Mouse (Mus musculus): Measurements from ENCODE around the gene Pla2g16. TPM values are rescaled to one million over a fixed set of nuclear protein-coding genes. Genes with fewer than 3 reads are reported as not detected.

Pla2g16 gene
- polyA plus RNA-seq, 1 experiment from 2014 or later = 3.0 TPM

- 70% methylated on average over 3 of the region's 3 CpGs for WGBS
- no peaks in the 10 kb centered on the region for H3K27me3 ChIP-seq (replicated peaks)
- H3K4me3 ChIP-seq = no peak overlapping the region
- H3K27ac ChIP-seq = no peak overlapping the region
- no peaks in the 10 kb centered on the region for H3K36me3 ChIP-seq (replicated peaks)
- H3K4me2 ChIP-seq = no peak overlapping the region
- H3K9me3 ChIP-seq = no peaks in the 10 kb centered on the region
- ATAC-seq (replicated peaks) = no peak
- no peak overlapping the region for H3K9ac ChIP-seq
- no peaks in the 10 kb centered on the region for H3K4me1 ChIP-seq
These were observed 11.1 kb downstream of the Pla2g16 start for GRCm38 (mm10) chr19:7568364-7568763.

- Histone ChIP-seq H3K27me3 (replicated peaks) (no peaks in the 10 kb centered on the region), H3K4me2 (no peak overlapping the region), H3K9me3 (no peaks in the 10 kb centered on the region), H3K27ac (no peak overlapping the region), H3K36me3 (replicated peaks) (no peaks in the 10 kb centered on the region), H3K4me3 (no peak overlapping the region), H3K4me1 (no peaks in the 10 kb centered on the region), H3K9ac (no peak overlapping the region)
- WGBS = 82% methylated on average over 5 of the region's 5 CpGs
- no peak for ATAC-seq (replicated peaks)
These were observed 12.4 kb downstream of the Pla2g16 start for GRCm38 (mm10) chr19:7569650-7570049.

DNA sequence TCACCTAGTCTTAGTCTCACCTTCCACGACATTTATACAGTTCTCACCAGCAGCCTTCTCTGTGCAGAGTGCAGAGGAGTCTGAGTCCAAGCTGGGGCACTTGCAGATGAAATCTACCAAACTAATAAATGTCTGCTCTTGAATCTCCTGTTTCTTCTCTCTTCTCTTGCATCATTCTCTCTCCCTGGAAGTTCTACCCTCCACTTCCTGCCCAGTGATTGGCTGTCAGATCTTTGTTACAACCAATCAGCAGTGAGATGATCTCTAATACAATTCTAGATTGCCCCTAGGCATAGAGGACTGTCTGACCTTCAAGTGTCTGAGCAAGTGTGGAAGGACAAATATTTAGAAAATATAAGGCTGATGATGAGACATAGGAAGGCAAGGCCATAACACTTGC is 18.9 kb downstream of the Pla2g16 start:
- no peak overlapping the region for H3K4me2 ChIP-seq
- ATAC-seq (replicated peaks) = no peak
- WGBS = 85% methylated on average over 1 of the region's 1 CpGs
- no peaks in the 10 kb centered on the region for H3K4me1 ChIP-seq
- H3K27me3 ChIP-seq (replicated peaks) = no peaks in the 10 kb centered on the region
- no peaks in the 10 kb centered on the region for H3K36me3 ChIP-seq (replicated peaks)
- no peak overlapping the region for H3K27ac ChIP-seq
- H3K9ac ChIP-seq = no peak overlapping the region
- H3K4me3 ChIP-seq = no peak overlapping the region
- H3K9me3 ChIP-seq = no peaks in the 10 kb centered on the region

DNA sequence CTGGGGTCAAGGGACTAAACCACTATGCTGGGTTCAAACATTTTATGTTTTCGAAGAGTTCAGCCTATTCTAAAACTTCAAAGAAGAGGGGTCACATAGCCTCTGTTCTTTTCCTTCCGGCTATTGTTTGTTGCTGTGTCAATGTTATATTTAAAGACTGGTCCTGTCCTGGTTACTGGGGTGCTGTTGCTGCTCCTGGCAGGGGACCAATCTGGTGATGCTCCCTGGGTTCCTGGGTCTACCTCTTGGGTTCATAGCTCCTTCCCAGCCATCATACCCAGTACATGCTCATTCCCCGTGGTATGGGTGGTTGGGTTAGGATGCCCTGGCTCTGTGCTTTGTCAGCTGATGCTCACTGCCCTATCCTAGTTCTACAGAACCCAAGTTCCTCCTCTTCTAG is 20.5 kb downstream of the Pla2g16 start:
- H3K9me3 ChIP-seq = no peaks in the 10 kb centered on the region
- no peaks in the 10 kb centered on the region for H3K27me3 ChIP-seq (replicated peaks)
- H3K9ac ChIP-seq = no peak overlapping the region
- WGBS = 83% methylated on average over 3 of the region's 3 CpGs
- H3K36me3 ChIP-seq (replicated peaks) = no peaks in the 10 kb centered on the region
- H3K4me2 ChIP-seq = no peak overlapping the region
- H3K4me1 ChIP-seq = no peaks in the 10 kb centered on the region
- ATAC-seq (replicated peaks) = no peak
- H3K27ac ChIP-seq = no peak overlapping the region
- H3K4me3 ChIP-seq = no peak overlapping the region

DNA sequence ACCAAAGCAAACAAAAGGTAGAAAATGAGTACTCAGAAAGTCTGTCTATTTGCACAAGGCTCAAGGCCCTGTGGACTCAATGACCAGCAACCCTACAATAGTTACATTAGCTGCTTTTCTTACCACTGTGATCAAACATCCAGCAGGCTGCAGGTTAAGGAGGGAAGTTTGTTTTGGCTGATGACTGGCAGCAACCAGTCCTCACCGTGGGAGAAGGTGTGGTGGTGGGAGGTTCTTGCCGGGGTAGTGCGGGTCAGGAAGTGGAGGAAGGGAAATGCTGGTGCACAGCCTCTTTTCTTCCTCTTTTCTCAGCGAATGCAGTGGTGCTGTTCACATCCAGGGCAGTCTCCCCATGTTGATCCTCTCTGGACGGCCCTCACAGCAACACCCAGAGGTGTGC is 23.8 kb downstream of the Pla2g16 start:
- Histone ChIP-seq H3K4me2 (no peak overlapping the region), H3K9ac (no peak overlapping the region), H3K27me3 (replicated peaks) (no peaks in the 10 kb centered on the region), H3K4me1 (no peaks in the 10 kb centered on the region), H3K36me3 (replicated peaks) (no peaks in the 10 kb centered on the region), H3K27ac (no peak overlapping the region), H3K9me3 (no peaks in the 10 kb centered on the region), H3K4me3 (no peak overlapping the region)
- 75% methylated on average over 5 of the region's 5 CpGs for WGBS
- ATAC-seq (replicated peaks) = no peak

DNA sequence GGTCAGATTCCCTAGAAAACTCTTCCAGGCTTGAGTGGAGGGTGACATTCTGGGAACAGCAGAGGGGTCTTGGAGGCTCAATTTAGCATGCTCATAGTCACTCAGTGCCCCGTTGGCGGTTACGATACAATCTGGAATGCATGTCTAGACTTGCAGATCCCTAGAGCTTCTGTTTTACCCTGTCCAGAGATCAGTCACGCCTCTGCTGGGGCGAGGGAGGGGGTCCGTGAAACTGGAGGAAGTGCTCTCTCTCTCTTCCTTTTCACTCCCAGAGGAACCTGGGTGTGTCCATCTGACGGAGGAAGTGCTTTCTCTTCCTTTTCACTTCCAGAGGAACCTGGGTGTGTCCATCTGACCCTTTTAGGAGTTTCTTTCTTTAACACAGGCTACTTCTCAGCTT is 25.8 kb downstream of the Pla2g16 start:
- WGBS = 59% methylated on average over 7 of the region's 7 CpGs
- Histone ChIP-seq H3K4me3 (no peak overlapping the region), H3K36me3 (replicated peaks) (no peaks in the 10 kb centered on the region), H3K27me3 (replicated peaks) (no peaks in the 10 kb centered on the region), H3K4me2 (no peak overlapping the region), H3K4me1 (no peaks in the 10 kb centered on the region), H3K9ac (no peak overlapping the region), H3K9me3 (no peaks in the 10 kb centered on the region), H3K27ac (no peak overlapping the region)
- no peak for ATAC-seq (replicated peaks)

DNA sequence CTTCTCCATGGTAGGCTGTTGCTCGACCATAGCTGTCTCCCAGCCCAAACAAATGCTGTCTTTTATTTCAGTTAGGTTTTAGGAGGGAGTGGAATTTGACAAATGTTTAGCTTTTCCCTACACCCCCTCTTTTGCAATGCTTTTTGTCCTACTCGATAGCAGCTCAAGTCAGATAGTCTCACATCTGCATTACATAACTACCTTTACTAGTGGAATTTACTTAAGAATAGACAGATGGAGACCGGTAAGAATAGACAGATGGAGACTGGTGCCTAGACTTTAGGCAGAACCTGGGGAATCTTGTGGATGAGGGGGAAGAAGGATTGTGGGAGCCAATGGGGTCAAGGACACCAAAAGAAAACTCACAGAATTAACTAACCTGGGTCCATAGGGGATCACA is 26.3 kb downstream of the Pla2g16 start:
- no peaks in the 10 kb centered on the region for H3K36me3 ChIP-seq (replicated peaks)
- WGBS = 79% methylated on average over 3 of the region's 3 CpGs
- no peaks in the 10 kb centered on the region for H3K27me3 ChIP-seq (replicated peaks)

GRCm38 (mm10) chr19:7585279-7585678 is 28.0 kb downstream of the Pla2g16 start:
- no peak for ATAC-seq (replicated peaks)
- H3K4me3 ChIP-seq = no peak overlapping the region
- no peak overlapping the region for H3K4me2 ChIP-seq
- H3K9me3 ChIP-seq = no peaks in the 10 kb centered on the region
- no peak overlapping the region for H3K27ac ChIP-seq
- no peak overlapping the region for H3K9ac ChIP-seq
- H3K36me3 ChIP-seq (replicated peaks) = no peaks in the 10 kb centered on the region
- H3K4me1 ChIP-seq = no peaks in the 10 kb centered on the region
- no peaks in the 10 kb centered on the region for H3K27me3 ChIP-seq (replicated peaks)
- 86% methylated on average over 8 of the region's 8 CpGs for WGBS

More for the DNA sequence above, 26.3 kb downstream of the Pla2g16 start:
- no peak for ATAC-seq (replicated peaks)
- H3K9me3 ChIP-seq = no peaks in the 10 kb centered on the region
- H3K27ac ChIP-seq = no peak overlapping the region
- H3K9ac ChIP-seq = no peak overlapping the region
- H3K4me2 ChIP-seq = no peak overlapping the region
- no peak overlapping the region for H3K4me3 ChIP-seq
- no peaks in the 10 kb centered on the region for H3K4me1 ChIP-seq

GRCm38 (mm10) chr19:7585764-7586163 is 28.5 kb downstream of the Pla2g16 start:
- H3K4me3 ChIP-seq = no peak overlapping the region
- no peak overlapping the region for H3K27ac ChIP-seq
- no peak overlapping the region for H3K9ac ChIP-seq
- no peak for ATAC-seq (replicated peaks)
- H3K4me1 ChIP-seq = no peaks in the 10 kb centered on the region
- 93% methylated on average over 6 of the region's 6 CpGs for WGBS
- no peak overlapping the region for H3K4me2 ChIP-seq
- H3K9me3 ChIP-seq = no peaks in the 10 kb centered on the region
- no peaks in the 10 kb centered on the region for H3K27me3 ChIP-seq (replicated peaks)
- H3K36me3 ChIP-seq (replicated peaks) = no peaks in the 10 kb centered on the region

- H3K4me1 ChIP-seq = no peaks in the 10 kb centered on the region
These were observed 33.5 kb downstream of the Pla2g16 start for GRCm38 (mm10) chr19:7590795-7591194.

DNA sequence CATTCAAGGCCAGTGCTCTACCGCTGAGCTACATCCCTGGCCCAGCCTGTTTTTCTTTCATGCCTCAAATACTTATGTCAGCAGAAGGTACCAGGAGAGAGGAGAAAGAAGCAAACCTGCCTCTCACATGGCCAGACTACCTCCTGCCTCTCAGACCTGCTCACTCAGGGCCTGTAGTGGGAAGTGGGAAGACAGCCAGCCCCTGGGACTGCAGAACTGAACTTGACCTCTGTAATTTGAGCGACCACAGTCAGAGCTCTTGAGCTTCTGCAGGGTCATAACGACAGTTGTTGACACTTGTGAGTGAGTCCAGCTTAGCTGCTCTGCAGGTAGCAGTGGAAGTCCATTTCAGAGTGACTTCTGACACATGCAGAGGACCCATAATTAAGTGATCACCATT is 34.8 kb downstream of the Pla2g16 start:
- H3K4me1 ChIP-seq = no peaks in the 10 kb centered on the region
- H3K4me2 ChIP-seq = no peak overlapping the region
- no peaks in the 10 kb centered on the region for H3K27me3 ChIP-seq (replicated peaks)
- no peak overlapping the region for H3K27ac ChIP-seq
- H3K36me3 ChIP-seq (replicated peaks) = no peaks in the 10 kb centered on the region
- H3K9ac ChIP-seq = no peak overlapping the region
- 68% methylated on average over 3 of the region's 3 CpGs for WGBS
- H3K9me3 ChIP-seq = no peaks in the 10 kb centered on the region
- ATAC-seq (replicated peaks) = no peak
- H3K4me3 ChIP-seq = no peak overlapping the region

More at GRCm38 (mm10) chr19:7590795-7591194, 33.5 kb downstream of the Pla2g16 start:
- Histone ChIP-seq H3K27me3 (replicated peaks) (no peaks in the 10 kb centered on the region), H3K9me3 (no peaks in the 10 kb centered on the region), H3K4me3 (no peak overlapping the region), H3K27ac (no peak overlapping the region), H3K9ac (no peak overlapping the region), H3K36me3 (replicated peaks) (no peaks in the 10 kb centered on the region), H3K4me2 (no peak overlapping the region)
- ATAC-seq (replicated peaks) = no peak

DNA sequence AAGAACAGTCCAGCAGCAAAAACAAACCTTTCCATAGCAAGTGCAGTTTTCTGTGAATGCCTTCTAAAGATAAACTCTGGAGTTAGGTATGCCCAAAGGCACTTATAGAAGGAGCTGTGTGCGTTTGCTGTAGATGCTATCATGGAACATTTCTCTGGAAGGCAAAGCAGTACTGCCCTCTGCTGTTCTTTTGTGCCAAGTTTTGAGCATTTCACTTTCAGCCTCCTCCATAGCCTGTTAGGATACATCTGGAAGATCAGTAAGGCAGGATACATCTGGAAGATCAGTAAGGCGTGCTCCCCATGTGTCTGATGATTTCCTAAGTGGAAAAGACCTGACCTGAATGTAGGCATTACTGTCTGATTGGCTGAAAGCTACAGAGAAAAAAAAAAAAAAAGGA is 38.3 kb downstream of the Pla2g16 start:
- no peaks in the 10 kb centered on the region for H3K9me3 ChIP-seq
- no peaks in the 10 kb centered on the region for H3K4me1 ChIP-seq
- no peak overlapping the region for H3K27ac ChIP-seq
- no peak overlapping the region for H3K4me3 ChIP-seq
- H3K4me2 ChIP-seq = no peak overlapping the region
- no peak for ATAC-seq (replicated peaks)
- no peaks in the 10 kb centered on the region for H3K36me3 ChIP-seq (replicated peaks)
- no peak overlapping the region for H3K9ac ChIP-seq
- WGBS = 21% methylated on average over 2 of the region's 2 CpGs
- H3K27me3 ChIP-seq (replicated peaks) = no peaks in the 10 kb centered on the region

GRCm38 (mm10) chr19:7598481-7598880 is 41.2 kb downstream of the Pla2g16 start:
- H3K9ac ChIP-seq = no peak overlapping the region
- no peaks in the 10 kb centered on the region for H3K36me3 ChIP-seq (replicated peaks)
- H3K4me2 ChIP-seq = no peak overlapping the region
- no peaks in the 10 kb centered on the region for H3K9me3 ChIP-seq
- 57% methylated on average over 4 of the region's 4 CpGs for WGBS
- no peaks in the 10 kb centered on the region for H3K27me3 ChIP-seq (replicated peaks)
- no peak overlapping the region for H3K4me3 ChIP-seq
- H3K27ac ChIP-seq = no peak overlapping the region
- no peaks in the 10 kb centered on the region for H3K4me1 ChIP-seq
- ATAC-seq (replicated peaks) = no peak

DNA sequence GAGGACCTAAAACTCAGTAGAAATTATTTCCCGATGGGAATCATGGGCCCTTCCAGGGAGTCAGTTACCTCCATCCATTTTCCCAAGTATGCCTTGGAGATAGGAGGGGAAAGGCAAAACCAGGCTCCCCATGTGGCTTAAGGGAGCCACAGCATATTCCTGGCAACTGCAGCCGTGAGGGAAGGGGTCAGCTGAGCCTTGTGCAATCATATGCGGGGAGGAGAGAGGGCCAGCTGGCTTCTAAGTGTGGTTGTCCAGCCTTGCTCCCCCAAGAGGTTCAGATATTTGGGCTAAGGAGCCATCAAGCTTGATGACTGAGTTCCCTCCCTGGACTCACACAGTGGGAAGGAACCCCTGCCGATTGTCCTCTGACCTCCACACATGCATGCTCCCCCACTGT is 44.3 kb downstream of the Pla2g16 start:
- Histone ChIP-seq H3K27me3 (replicated peaks) (no peaks in the 10 kb centered on the region), H3K4me3 (no peak overlapping the region), H3K4me1 (peaks cover 13% of the 10 kb centered on the region), H3K4me2 (no peak overlapping the region), H3K9me3 (no peaks in the 10 kb centered on the region), H3K9ac (no peak overlapping the region), H3K27ac (no peak overlapping the region), H3K36me3 (replicated peaks) (no peaks in the 10 kb centered on the region)
- 85% methylated on average over 4 of the region's 4 CpGs for WGBS
- ATAC-seq (replicated peaks) = no peak
